Mouse (Mus musculus) left cerebral cortex, postnatal 14 days (tissue): ENCODE results near the gene 5730480H06Rik. TPM values are rescaled to one million over a fixed set of nuclear protein-coding genes. Genes with fewer than 3 reads are reported as not detected.

Source experiments
- DNase-seq, 2 experiments: peaks; one replicate each; pipeline ENCODE4 v3.0.0; 2021 to 2022; ENCODE audit warnings: low spot score in 2 of 2, mixed read lengths in 1 of 2
- intact Hi-C: fragments of 180-260 bp; cut with DNase I; formaldehyde crosslinking; loops from one replicate; pipeline ENCODE4 v1.15.1; 2025
- total RNA-seq, 2 experiments: library from RNA; stranded (reverse); gene quantifications; 2 replicates each; pipeline ENCODE4 v1.2.3; 2021

Gene 5730480H06Rik
- total RNA-seq, 2 experiments from 2014 or later: 19.0 to 20.5 TPM

DNA sequence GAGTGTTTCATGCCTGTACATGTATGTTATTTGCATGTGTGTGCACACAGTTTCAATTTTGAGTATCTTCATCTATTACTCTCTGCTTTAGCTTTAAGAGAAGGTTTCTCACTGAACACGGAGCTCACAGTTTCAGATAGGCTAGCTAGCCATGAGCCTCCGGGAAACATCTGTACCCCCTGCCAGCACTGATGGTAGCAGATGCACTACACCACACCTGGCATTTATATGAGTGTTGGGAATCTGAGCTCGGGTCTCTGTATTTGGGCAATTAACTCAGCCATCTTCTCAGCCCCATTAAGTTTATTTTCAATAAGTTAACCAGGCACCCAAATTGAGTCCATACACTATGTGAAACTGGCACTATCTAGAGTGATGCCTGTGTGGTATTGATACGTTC, 83.7 kb downstream of the 5730480H06Rik start:
- intact Hi-C loops: no loop called here

DNA sequence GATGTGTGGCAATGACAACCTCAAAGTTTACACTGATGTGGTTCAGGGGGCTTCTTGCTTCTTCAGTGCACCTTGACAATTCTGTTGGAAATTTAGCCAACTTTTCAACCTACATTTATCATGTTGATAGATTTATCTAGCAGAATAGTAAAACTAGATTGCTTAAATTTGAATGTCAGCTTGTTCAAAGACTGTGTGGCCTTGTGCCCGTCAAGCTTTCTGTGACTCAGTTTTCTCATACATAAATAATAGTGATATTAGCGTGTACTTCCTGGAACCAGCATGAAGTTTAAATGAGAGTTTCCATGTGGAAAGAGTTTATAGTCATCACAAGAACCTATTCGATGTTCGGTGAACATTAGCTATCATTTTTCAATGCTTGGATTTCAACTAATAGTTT, 84.5 kb downstream of the 5730480H06Rik start:
- no peak for DNase-seq
- intact Hi-C loops: no loop called here

More for the DNA sequence above, 83.7 kb downstream of the 5730480H06Rik start:
- no peak for DNase-seq

DNA sequence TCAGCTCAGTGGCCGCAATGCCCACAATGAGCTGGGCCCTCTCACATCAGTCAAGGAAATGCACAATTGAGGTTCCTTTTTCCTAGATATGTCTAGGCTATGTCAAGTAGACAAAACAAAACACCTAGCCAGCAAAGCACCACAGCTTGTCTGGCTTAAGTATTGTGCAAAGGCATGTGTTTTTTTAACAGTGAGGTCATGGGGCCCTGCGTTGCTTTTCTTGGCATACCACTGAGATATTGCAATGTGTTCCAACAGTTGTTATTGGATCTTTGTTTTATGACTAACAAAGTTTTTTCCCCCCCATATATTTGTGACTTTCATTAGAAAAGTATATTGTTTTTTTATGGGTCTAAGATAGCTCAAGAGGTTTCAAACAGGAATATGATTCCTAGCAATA, 92.0 kb downstream of the 5730480H06Rik start:
- intact Hi-C loops: no loop called here

DNA sequence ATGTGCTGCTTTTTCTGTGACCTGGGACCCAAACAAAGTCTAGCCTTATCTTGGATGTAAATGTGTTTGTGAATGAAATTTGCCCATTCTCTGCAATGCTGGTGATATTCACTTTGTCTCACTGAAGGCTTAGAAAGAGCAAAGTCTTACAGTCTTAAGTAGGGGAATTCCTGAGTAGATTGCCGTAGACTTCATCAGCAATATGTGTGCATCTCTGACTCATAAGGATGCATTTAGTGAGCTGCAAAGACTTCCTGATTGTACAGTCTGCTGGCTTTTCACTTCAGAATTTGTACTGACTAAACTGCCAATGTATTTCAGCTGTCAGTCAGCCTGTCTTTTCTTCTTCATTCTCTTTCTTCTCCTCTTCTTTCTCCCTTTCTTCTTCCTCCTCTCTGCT, 94.2 kb downstream of the 5730480H06Rik start:
- DNase-seq: no peak
- intact Hi-C loops: no loop called here

More for the DNA sequence above, 92.0 kb downstream of the 5730480H06Rik start:
- DNase-seq: no peak

DNA sequence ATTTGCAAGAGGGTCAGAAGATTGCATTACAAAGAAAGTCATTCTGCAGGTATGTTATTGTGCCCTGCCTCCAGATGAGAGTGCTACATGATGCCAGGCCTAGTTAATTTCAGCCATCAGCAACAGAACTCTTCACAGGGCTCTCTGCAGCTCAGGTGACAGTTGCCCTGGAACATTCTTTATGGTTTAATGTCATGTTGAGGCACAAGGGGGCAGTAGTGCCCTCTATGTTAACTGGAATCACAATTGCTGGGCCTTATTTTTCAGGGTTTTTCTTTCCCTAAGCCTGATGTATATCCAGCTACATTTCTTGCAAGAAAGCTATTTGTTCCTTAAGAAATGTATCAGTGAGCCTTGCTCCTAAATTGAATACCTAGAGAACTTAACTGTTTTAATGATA, 102.7 kb downstream of the 5730480H06Rik start:
- DNase-seq: peak; percentile 64 to 65
- intact Hi-C loops: loop anchor here (5.0 to 10.0 kb wide), 2 partner anchors 307 to 634 kb away; no protein-coding TSS in a partner anchor

DNA sequence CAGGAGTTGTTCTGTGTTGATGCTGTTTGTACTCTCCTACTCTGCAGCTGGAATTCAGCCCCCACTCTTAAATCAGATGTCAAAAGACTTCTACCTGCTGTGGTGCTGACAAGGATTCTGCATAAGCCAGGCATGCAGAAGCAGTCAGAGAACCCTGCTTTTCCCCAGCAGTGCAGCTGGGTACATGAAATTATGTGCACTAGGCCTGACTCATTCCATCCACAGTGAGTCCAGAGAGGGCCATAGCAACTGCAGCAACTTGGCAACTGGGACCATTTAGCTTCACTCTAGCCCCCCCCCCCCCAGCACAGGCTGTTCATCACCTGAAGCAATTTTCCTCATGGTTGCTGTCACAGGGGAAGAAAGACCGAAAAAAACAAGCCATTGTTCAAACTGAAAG, 121.1 kb downstream of the 5730480H06Rik start:
- DNase-seq: no peak
- intact Hi-C loops: no loop called here

DNA sequence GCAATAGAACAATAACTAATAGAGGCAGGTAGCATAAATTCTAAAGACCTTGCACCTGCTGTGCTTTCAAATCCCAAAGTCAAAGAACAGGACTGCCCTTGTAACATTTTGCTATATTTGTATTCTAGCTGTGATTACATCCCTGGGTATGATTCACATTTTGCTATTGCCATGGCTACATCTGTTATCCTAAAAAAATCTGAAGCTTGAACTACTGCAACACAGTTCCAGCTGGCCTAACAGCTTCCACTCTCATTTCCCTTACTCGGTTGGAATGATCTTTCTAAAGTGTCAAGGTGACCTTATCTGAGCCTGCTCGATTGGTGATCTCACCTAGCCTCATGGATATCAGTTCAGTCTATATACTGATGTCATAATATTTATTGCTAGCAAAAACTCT, 132.5 kb downstream of the 5730480H06Rik start:
- peak in 1 of 2 experiments; percentile 47 for DNase-seq
- intact Hi-C loops: no loop called here
